Comparison of ENCODE assay signal across 9 mouse cellular contexts in the genomic region with DNA sequence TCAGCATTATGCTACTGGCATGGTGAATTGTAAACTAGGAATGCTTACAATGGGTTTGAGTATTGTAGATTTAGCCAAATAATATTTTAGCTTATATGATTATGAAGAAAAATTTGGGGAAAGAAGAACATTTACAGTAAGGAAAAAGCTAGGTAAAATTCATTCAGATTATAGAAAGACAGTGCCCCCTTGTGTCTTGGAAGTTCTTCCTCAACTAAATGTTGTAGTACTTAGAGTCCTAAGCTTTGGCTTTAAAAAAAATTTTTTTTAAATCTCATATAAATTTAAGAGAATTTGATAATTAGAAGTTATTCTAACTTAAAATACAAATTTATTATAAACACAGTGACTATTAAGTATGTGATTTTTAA.
DNase-seq lines count a peak whose midpoint lies in the region; ATAC-seq lines count a peak whose summit lies in the region.
"Had no signal": no experiment of that assay in that cellular context is flagged by ENCODE, and none has a peak within 500 bp of the region (broad histone marks: within the 10 kb centered on the region; RNA-seq: fewer than 3 reads in every experiment).

No protein-coding gene starts in this region.

- no peaks in the 10 kb centered on the region for H3K9me3 ChIP-seq in kidney, embryonic 15.5 days (replicated peaks)

- peak overlapping the region; percentile 56; the same call in 1 of the 2 replicates for H3K27ac ChIP-seq in kidney, embryonic 15.5 days

- no peak overlapping the region for H3K4me2 ChIP-seq in kidney, embryonic 15.5 days

- ATAC-seq in kidney, embryonic 15.5 days (replicated peaks; ENCODE audit: low FRiP score) = no peak
- no peak for ATAC-seq in megakaryocyte, adult 5-6 weeks (ENCODE audit: poor library complexity, severe bottlenecking)

- no peaks in the 10 kb centered on the region for H3K36me3 ChIP-seq in kidney, embryonic 15.5 days

- no peak overlapping the region for H3K9ac ChIP-seq in kidney, embryonic 15.5 days

- no peak overlapping the region for H3K4me3 ChIP-seq in kidney, embryonic 15.5 days (replicated peaks)

- H3K4me1 ChIP-seq in kidney, embryonic 15.5 days = peaks cover 5% of the 10 kb centered on the region

- no peak for DNase-seq in kidney, postnatal 4 days
- DNase-seq in MN1 (ENCODE audit: low spot score) = peak; percentile 23
- DNase-seq in fibroblast of lung, adult 2 months (ENCODE audit: low read depth) = peak; percentile 10
- peak; percentile 38 for DNase-seq in lung, postnatal 25 days (ENCODE audit: low spot score)
- no peak for DNase-seq in urinary bladder, postnatal 36 days (ENCODE audit: low spot score in 2 of 2)
- DNase-seq in urinary bladder, postnatal 4 days (ENCODE audit: low spot score in 2 of 2) = no peak
- DNase-seq: kidney, adult 11 months had no signal

- H3K27me3 ChIP-seq in kidney, embryonic 15.5 days = no peaks in the 10 kb centered on the region

Comparison
In these comparisons a context has a peak if more than half of its experiments do, and no peak if none do; other contexts are left out.
1. DNase-seq: peak in MN1 (single experiment), fibroblast of lung, adult 2 months (single experiment) and lung, postnatal 25 days (single experiment); none in kidney, postnatal 4 days (0 of 2), urinary bladder, postnatal 36 days (0 of 2) and urinary bladder, postnatal 4 days (0 of 2).